Mouse (Mus musculus) testis, adult 2 months (tissue): ENCODE data around the gene Ift81.

Experiments
- CTCF ChIP-seq: fragments of 200-500 bp; IDR thresholded peaks from 2 replicates; pipeline ENCODE4 v1.5.1; 2012; ENCODE audit warnings: low read depth, mild to moderate bottlenecking, inconsistent platforms, low read length, moderate library complexity; ENCODE audit not compliant: control insufficient read depth, insufficient read depth, insufficient replicate concordance
- POLR2A ChIP-seq: fragments of 200-500 bp; IDR thresholded peaks from 2 replicates; pipeline ENCODE4 v1.6.1; 2012; ENCODE audit warnings: low read depth, mild to moderate bottlenecking, inconsistent platforms, low read length, moderate library complexity; ENCODE audit not compliant: control insufficient read depth

- TF ChIP-seq CTCF (no peak), POLR2A (no peak)
Observed at GRCm38 (mm10) chr5:122646050-122646449, 31.7 kb upstream of the Ift81 start.
